Mouse (Mus musculus) brain, embryonic 14.5 days (tissue): ENCODE measurements at regions not wholly inside any gene's neighbourhood (a gene's known extent, or its start where the extent isn't known, plus 50 kb on each side); places are given as distances from the start of the nearest gene placed in this dataset.

Source experiments
- CTCF ChIP-seq: fragments of 200-500 bp; IDR thresholded peaks from 2 replicates; pipeline ENCODE4 v1.5.1; 2012; ENCODE audit warnings: inconsistent platforms, mild to moderate bottlenecking, moderate library complexity, borderline replicate concordance; ENCODE audit not compliant: insufficient read depth, insufficient read length; ENCODE audit errors: extremely low read depth
- POLR2A ChIP-seq: fragments of 200-500 bp; IDR thresholded peaks from 2 replicates; pipeline ENCODE4 v1.6.1; 2012; ENCODE audit warnings: mild to moderate bottlenecking, inconsistent platforms, borderline replicate concordance; ENCODE audit not compliant: poor library complexity, insufficient read depth, insufficient read length, severe bottlenecking; ENCODE audit errors: extremely low read depth

DNA sequence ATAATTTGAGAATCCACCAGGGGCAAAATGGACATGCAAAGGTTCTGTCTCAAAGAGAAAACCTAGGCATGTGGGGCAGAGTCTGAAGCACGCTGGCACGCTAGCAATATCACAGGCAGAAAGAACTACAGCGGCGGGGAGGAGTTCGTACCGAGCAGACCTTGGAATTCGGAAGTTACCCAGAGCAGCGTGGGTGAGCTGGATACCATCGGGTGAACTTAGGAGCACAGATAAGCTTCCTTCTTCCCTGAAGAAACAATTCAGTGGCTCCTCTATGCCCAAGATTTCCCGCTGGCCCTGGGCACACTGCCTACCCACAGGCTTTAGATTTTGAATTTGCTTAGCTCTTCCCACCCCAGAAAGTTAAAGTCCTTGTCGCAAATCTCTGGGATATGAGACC, 129.1 kb downstream of the Nhlrc3 start:
- no peak for TF ChIP-seq CTCF
- no peak for TF ChIP-seq POLR2A
